Mouse (Mus musculus) neural tube, embryonic 13.5 days (tissue): Measurements from ENCODE around the gene Olfml2b. TPM values are rescaled to one million over a fixed set of nuclear protein-coding genes. Genes with fewer than 3 reads are reported as not detected.
A peak's percentile ranks its signal among the peaks of the same experiment; 100 is the strongest.

Experiments
- ATAC-seq: fragments of 200-750 bp; cut with Nextera tagmentation; 2 replicates; pipeline ENCODE4 v1.8.0; 2017; ENCODE audit warnings: low read depth, mild to moderate bottlenecking, moderate TSS enrichment, moderate library complexity
- H3K27ac ChIP-seq: fragments of 300-500 bp; sonication (generic); replicated peaks from 2 replicates; pipeline ENCODE4 v1.5.1; 2015; ENCODE audit warnings: moderate library complexity, mild to moderate bottlenecking, inconsistent platforms
- H3K27me3 ChIP-seq: fragments of 300-500 bp; sonication (generic); 2 replicates; pipeline ENCODE4 v1.6.1; 2015; ENCODE audit warnings: mild to moderate bottlenecking, inconsistent platforms
- H3K36me3 ChIP-seq: fragments of 300-500 bp; sonication (generic); 2 replicates; pipeline ENCODE4 v1.6.1; 2015; ENCODE audit warnings: mild to moderate bottlenecking, inconsistent platforms
- H3K4me1 ChIP-seq: fragments of 300-500 bp; sonication (generic); replicated peaks from 2 replicates; pipeline ENCODE4 v1.6.1; 2015; ENCODE audit warnings: inconsistent platforms
- H3K4me2 ChIP-seq: fragments of 300-500 bp; sonication (generic); 2 replicates; pipeline ENCODE4 v1.6.1; 2015; ENCODE audit warnings: inconsistent platforms, mild to moderate bottlenecking, moderate library complexity
- H3K4me3 ChIP-seq: fragments of 300-500 bp; sonication (generic); 2 replicates; pipeline ENCODE4 v1.5.1; 2015; ENCODE audit warnings: mild to moderate bottlenecking, inconsistent platforms
- H3K9ac ChIP-seq: fragments of 300-500 bp; sonication (generic); 2 replicates; pipeline ENCODE4 v1.6.1; 2015; ENCODE audit warnings: moderate library complexity, mild to moderate bottlenecking, inconsistent platforms
- H3K9me3 ChIP-seq: fragments of 300-500 bp; sonication (generic); 2 replicates; pipeline ENCODE4 v1.6.1; 2016; ENCODE audit warnings: inconsistent platforms
- WGBS: fragments of 180-500 bp; shearing (Covaris S2); methylation state at CpG from one replicate; pipeline ENCODE4 v1.1.7; 2015; 5-methylcytosine and 5-hydroxymethylcytosine counted together
- polyA plus RNA-seq: library from polyadenylated mRNA; unstranded; fragments of >200 nt; fragmentation: Nextera tagmentation; extraction: Ambion mirVana; gene quantifications from 2 replicates; pipeline ENCODE4 v1.2.1, GENCODE M21; 2015

Olfml2b gene
- polyA plus RNA-seq, 1 experiment from 2014 or later = 14.4 TPM

DNA sequence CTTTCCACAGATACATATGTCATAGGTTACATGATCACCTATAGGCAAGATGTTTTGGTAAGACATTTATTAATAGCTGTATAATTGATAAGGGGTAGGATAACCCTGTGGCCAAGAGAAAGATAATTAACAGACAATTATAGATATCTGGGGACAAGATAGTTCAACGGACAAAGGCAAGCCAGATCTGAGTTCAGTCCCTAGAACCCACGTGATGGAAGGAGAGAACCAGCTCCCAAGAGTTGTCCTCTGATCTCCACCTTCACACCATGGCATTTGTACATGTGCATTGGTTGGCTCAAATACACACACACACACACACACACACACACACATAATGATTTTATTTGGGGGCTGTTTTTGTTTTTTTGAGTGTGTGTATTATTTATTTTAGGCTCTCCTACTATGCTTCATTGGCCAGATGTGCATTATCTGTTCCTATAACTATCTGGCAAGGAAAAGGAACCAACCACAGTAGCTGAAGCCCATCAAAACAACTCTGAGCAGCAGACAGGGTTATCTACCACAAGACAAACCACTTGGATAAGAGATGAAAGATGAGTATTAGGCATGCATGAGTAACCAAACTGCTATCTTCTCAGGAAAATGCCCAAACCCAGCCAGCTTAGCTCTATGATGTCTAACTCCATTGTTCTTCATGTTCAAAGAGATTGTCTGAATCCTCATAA is 24.5 kb upstream of the Olfml2b start:
- Histone ChIP-seq H3K4me1 (no peaks in the 10 kb centered on the region), H3K4me2 (no peak overlapping the region), H3K9me3 (peaks cover 6% of the 10 kb centered on the region), H3K27ac (no peak overlapping the region), H3K4me3 (no peak overlapping the region), H3K9ac (no peak overlapping the region), H3K27me3 (no peaks in the 10 kb centered on the region), H3K36me3 (no peaks in the 10 kb centered on the region)
- ATAC-seq = no peak
- WGBS = 82% methylated on average over 2 of the region's 2 CpGs

DNA sequence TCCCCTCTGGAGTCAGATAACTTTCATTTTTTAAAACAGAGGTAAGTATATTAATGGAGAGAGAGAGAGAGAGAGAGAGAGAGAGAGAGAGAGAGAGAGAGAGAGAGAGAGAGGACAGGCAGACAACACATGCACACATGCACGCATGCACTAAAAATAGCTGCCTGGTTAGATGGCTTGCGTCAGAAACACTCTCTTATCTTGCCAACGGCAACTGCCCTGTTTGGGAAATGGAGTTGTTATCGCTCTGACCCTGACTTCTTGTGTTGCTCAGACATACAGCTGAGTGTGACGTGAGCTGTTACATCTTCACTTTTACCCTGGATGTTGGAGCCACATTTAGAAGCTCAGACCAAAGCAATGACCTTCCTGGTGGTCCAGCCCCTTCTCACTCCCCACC is 21.4 kb upstream of the Olfml2b start:
- Histone ChIP-seq H3K4me3 (no peak overlapping the region), H3K9ac (no peak overlapping the region), H3K27ac (no peak overlapping the region), H3K4me1 (no peaks in the 10 kb centered on the region), H3K27me3 (no peaks in the 10 kb centered on the region), H3K36me3 (no peaks in the 10 kb centered on the region), H3K9me3 (peaks cover 6% of the 10 kb centered on the region), H3K4me2 (no peak overlapping the region)
- ATAC-seq = no peak
- 85% methylated on average over 5 of the region's 5 CpGs for WGBS

DNA sequence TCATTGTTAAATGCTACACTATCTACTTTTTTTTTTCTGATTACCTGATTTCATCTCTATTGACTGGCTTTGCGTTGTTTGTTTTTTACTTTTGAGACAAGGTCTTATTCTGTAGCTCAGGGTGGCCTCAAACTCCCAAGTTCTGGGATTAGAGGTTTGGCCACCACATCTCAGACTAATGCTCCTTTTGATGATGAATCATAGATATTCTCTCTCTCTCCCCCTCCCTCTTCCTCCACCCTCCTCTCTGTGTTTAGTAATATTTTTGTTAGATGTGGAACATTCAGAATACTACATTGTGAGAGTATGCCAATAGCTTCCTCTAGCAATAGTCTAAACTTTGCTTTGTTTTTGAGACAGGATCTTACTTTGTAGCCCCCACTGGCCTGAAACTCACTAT is 20.9 kb upstream of the Olfml2b start:
- Histone ChIP-seq H3K27me3 (no peaks in the 10 kb centered on the region), H3K4me3 (no peak overlapping the region), H3K9ac (no peak overlapping the region), H3K4me2 (no peak overlapping the region), H3K36me3 (no peaks in the 10 kb centered on the region), H3K27ac (no peak overlapping the region), H3K4me1 (no peaks in the 10 kb centered on the region), H3K9me3 (peaks cover 6% of the 10 kb centered on the region)
- WGBS = 96% methylated on average over 1 of the region's 1 CpGs
- ATAC-seq = no peak

DNA sequence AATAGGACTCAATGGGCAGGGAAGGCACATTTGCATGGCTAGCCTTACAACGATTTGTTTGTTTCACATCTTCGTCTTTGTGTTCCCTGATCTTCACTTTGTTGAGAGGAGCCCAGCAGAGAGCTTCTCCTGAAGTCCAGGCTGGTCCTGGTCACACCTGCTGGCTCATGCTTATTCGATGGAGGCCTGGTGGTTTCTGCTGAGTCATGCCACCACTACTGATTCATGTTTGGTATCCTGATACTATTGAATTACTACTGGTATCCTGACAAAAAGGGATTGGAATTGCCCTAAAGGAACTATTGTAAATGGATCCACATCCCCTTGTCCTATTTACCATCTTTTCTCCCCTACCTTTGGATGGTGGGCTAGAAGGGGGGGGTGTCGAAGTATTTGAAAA is 13.8 kb upstream of the Olfml2b start:
- ATAC-seq = no peak
- Histone ChIP-seq H3K9me3 (no peaks in the 10 kb centered on the region), H3K27ac (no peak overlapping the region), H3K4me3 (no peak overlapping the region), H3K4me2 (no peak overlapping the region), H3K27me3 (no peaks in the 10 kb centered on the region), H3K4me1 (no peaks in the 10 kb centered on the region), H3K36me3 (no peaks in the 10 kb centered on the region), H3K9ac (no peak overlapping the region)
- WGBS = 89% methylated on average over 4 of the region's 4 CpGs

DNA sequence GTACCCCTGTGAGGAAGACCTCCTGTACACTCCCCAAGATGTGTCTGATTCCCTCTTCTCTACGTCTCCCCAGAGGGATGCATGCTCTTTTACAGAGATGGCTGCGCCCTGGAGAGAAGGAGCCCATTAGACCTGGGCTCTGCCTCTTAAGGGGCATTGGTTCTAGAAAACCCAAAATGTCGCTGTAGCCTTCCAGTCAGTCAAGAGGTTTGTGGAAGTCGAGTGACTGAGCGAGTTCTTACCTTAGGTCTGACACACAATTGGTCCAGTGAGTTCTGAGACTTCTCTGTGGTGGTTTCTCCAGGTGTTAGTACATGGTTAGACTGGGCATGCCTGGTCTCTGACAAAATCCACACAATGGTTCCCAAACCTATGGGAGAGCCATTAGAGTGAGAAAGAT is 12.8 kb upstream of the Olfml2b start:
- no peak overlapping the region for H3K27ac ChIP-seq
- no peak for ATAC-seq
- WGBS = 93% methylated on average over 5 of the region's 5 CpGs

DNA sequence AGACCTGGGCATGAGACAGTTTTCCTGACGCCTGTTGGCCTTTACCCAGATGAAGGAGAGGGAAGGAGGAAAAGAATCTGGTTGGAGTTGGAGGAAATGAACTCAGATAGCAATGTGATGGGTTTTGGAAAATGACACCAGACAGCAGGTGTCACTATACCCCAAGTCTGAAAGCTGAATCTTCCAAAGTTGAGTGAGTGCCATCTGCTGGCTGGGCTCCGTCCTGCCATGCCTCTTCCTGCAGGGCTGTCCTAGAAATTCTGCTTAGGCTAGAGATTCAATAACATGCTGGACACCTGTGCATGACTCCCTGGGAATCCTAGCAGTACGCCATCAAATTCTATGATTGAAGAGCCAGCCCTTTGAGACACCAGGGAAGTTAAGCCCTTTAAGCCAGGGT is 11.9 kb upstream of the Olfml2b start:
- Histone ChIP-seq H3K36me3 (no peaks in the 10 kb centered on the region), H3K9me3 (no peaks in the 10 kb centered on the region), H3K4me2 (no peak overlapping the region), H3K27me3 (no peaks in the 10 kb centered on the region), H3K9ac (no peak overlapping the region), H3K4me1 (no peaks in the 10 kb centered on the region), H3K4me3 (no peak overlapping the region), H3K27ac (no peak overlapping the region)
- WGBS = 14% methylated on average over 3 of the region's 3 CpGs
- ATAC-seq = peak; percentile 65; the same call in 1 of the 2 replicates

More for the DNA sequence above, 12.8 kb upstream of the Olfml2b start:
- H3K27me3 ChIP-seq = no peaks in the 10 kb centered on the region
- H3K4me2 ChIP-seq = no peak overlapping the region
- no peaks in the 10 kb centered on the region for H3K36me3 ChIP-seq
- H3K4me3 ChIP-seq = no peak overlapping the region
- no peaks in the 10 kb centered on the region for H3K4me1 ChIP-seq
- no peaks in the 10 kb centered on the region for H3K9me3 ChIP-seq
- no peak overlapping the region for H3K9ac ChIP-seq

DNA sequence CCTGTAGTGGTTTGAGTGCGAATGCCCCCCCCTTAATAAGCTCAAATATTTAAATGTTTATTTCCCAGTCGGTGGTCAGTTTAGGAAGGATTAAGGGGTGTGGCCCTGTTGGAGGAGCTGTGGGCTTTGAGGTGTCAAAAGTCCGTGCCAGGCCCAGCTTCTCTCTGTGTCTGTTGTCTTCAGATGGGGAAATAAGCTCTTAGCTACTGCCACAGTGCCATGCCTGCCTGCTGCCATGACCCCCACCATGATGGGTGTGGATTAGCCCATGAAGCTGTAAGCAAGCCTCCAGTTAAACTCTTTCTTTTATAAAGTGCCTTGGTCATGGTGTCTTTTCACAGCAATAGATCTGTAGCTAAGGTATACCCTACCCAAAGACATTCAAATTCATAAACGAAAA is 11.5 kb upstream of the Olfml2b start:
- Histone ChIP-seq H3K36me3 (no peaks in the 10 kb centered on the region), H3K4me2 (no peak overlapping the region), H3K27ac (no peak overlapping the region), H3K27me3 (no peaks in the 10 kb centered on the region), H3K9ac (no peak overlapping the region), H3K4me1 (no peaks in the 10 kb centered on the region), H3K9me3 (no peaks in the 10 kb centered on the region), H3K4me3 (no peak overlapping the region)
- WGBS = 69% methylated on average over 4 of the region's 4 CpGs
- ATAC-seq = 0 out of 2 replicates have a peak, but pooled peaks have one; percentile 3

DNA sequence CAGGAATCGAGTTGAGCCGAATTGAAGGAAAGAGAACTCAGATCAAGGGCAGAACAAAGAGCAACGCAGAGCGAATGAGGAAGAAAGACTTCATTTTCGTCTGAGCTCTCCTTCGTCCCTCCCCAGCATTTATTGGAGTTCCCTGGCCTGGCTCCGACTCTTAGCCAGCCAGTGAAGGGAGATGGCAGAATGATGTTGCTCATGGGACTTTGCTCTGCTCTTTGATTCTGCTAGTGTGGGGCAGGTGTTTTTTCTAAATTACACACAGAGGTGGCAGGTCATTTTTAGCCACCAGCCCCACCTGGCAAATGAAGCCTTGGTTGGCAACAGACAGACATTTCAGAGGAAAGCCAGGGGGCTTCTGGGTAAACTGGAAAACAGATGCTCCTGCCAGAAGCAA is 5.4 kb upstream of the Olfml2b start:
- ATAC-seq = peak; percentile 53; the same call in 1 of the 2 replicates
- WGBS = 69% methylated on average over 7 of the region's 7 CpGs

DNA sequence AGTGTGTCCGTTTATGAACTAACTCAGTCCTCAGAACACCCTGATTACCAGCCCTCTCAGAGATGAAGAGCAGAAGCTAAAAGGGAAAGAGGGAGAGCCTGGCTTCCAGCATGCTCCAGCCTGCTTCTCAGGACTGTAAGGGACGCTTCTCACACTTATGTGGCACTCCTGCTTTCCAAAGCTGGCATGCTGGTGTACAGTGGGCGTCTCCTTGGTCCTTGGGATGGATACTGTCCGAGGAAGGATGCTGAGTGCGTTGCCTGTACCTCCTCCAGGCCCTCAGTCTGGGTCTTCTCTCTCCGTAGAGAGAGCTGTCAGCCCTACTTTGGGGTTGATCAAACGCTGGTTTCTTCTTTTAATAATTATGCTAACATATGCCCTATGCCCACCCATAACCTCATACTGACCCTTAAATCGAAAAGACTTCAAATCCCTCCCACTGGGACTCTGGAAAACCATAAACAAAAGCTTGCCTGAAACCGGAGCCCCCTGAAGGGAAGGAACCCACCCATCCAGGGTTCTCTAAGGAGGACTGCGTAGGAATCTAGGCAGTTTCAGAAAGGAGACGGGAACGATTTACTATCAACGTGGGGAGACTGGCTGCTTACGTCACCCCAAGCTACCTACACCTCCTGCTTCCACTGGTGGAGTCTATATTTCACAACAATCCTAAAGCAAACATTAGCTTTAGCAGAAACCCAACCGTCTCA is 1.7 kb downstream of the Olfml2b start:
- Histone ChIP-seq H3K27ac (no peak overlapping the region), H3K9me3 (no peaks in the 10 kb centered on the region), H3K4me2 (peak overlapping the region; percentile 80), H3K27me3 (no peaks in the 10 kb centered on the region), H3K9ac (peak overlapping the region; percentile 58), H3K4me1 (peaks cover 49% of the 10 kb centered on the region), H3K36me3 (peaks cover 13% of the 10 kb centered on the region), H3K4me3 (peak overlapping the region; percentile 57)
- 47% methylated on average over 15 of the region's 15 CpGs for WGBS
- no peak for ATAC-seq

More for the DNA sequence above, 5.4 kb upstream of the Olfml2b start:
- no peaks in the 10 kb centered on the region for H3K27me3 ChIP-seq
- no peak overlapping the region for H3K4me3 ChIP-seq
- no peak overlapping the region; the same call in 1 of the 2 replicates for H3K27ac ChIP-seq
- H3K9ac ChIP-seq = no peak overlapping the region
- no peaks in the 10 kb centered on the region for H3K9me3 ChIP-seq
- no peak overlapping the region for H3K4me2 ChIP-seq
- H3K36me3 ChIP-seq = no peaks in the 10 kb centered on the region
- H3K4me1 ChIP-seq = peaks cover 9% of the 10 kb centered on the region

DNA sequence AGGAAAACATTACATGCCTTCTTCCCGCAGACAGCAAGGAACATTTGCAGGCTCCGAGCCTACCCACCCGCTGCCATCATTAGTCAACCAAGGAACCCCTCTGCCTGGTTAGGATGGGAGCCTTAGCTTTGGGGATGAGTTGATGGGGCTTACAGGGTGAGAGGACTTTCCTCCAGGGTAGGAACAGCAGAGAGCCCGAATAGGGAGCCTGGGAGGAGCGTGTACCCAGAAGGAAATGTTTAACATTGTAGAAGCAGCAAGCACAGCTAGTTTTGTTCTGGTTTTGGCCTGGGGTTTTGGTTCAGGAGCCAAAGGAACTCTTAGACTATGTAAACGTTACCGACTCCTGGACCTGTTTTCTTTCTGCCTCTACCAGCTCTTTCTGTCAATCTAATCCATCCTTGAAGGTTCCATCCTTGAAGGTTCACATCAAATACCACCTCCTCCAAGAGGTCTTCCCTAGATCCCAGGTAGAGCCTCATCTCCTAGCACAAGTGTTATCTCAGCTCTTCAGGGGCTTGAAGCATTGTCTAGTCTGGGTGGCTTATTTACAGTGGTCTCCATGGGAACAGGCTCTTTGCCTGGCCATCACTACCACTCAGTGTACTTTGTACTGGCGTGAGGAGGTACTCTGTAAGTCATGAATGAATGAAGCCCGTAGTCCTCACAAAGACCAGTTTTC is 2.4 kb downstream of the Olfml2b start:
- Histone ChIP-seq H3K36me3 (peaks cover 15% of the 10 kb centered on the region), H3K9ac (no peak overlapping the region), H3K9me3 (no peaks in the 10 kb centered on the region), H3K4me3 (peak overlapping the region; percentile 57; the same call in 1 of the 2 replicates), H3K27ac (no peak overlapping the region; the same call in 1 of the 2 replicates), H3K27me3 (no peaks in the 10 kb centered on the region), H3K4me1 (peaks cover 49% of the 10 kb centered on the region), H3K4me2 (peak overlapping the region; percentile 80)
- no peak for ATAC-seq
- WGBS = 76% methylated on average over 9 of the region's 9 CpGs

DNA sequence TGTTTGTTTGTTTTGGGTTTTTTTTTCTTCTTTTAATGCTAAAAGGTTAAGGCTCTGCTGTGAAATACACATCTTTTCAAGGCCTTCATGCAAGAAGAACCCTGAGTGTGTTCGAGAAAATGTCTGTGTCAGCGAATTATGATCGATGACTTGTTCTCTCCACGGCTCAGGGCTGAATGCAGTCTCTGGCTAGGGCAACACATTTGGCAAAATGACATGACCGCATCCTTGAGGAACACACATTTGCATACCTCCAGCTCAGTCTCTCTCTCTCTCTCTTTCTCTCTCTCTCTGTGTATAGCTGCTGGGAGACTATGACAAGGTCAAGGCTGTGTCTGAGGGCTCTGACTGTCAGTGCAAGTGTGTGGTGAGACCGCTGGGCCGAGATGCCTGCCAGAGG is 3.0 kb downstream of the Olfml2b start:
- ATAC-seq = no peak
- WGBS = 81% methylated on average over 7 of the region's 7 CpGs
- Histone ChIP-seq H3K9me3 (no peaks in the 10 kb centered on the region), H3K36me3 (peaks cover 16% of the 10 kb centered on the region), H3K27me3 (no peaks in the 10 kb centered on the region), H3K4me3 (no peak overlapping the region), H3K9ac (no peak overlapping the region), H3K4me2 (peak overlapping the region; percentile 80; the same call in 1 of the 2 replicates), H3K4me1 (peaks cover 49% of the 10 kb centered on the region), H3K27ac (no peak overlapping the region)

DNA sequence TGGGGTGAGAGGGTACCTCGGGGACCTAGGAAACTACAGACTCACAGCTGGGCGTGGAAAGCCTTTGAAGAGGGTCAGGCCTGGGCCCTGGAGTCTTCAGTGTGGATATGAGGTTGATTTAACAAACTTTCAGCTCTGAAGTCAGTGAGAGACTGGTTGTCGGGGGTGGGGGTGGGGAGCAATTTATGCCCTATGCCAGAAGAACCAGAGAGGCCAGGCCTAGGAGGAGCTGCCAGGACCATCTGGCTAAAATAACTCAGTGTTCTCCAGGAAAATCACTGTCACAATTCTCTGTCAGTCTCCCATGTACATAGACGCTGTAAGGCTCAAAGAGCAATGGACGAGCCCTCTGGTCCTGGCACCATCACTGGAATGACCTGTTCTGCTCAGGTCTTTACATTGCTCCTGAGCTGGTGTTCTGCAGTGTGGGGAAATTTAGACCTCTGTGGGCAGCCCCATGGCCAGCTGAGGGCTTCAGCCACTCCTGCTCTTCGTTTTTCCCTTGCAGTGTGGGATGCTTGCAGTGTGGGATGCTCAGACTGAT is 3.7 kb downstream of the Olfml2b start:
- 88% methylated on average over 6 of the region's 6 CpGs for WGBS
- no peak overlapping the region for H3K9ac ChIP-seq
- no peak overlapping the region for H3K4me2 ChIP-seq
- no peaks in the 10 kb centered on the region for H3K9me3 ChIP-seq
- ATAC-seq = no peak
- H3K4me3 ChIP-seq = no peak overlapping the region
- H3K4me1 ChIP-seq = peaks cover 49% of the 10 kb centered on the region
- no peak overlapping the region for H3K27ac ChIP-seq
- peaks cover 22% of the 10 kb centered on the region for H3K36me3 ChIP-seq
- no peaks in the 10 kb centered on the region for H3K27me3 ChIP-seq
